Mouse (Mus musculus) forebrain, embryonic 14.5 days (tissue): ENCODE data around the gene Eln. TPM values are rescaled to one million over a fixed set of nuclear protein-coding genes. Genes with fewer than 3 reads are reported as not detected.

Source experiments
- ATAC-seq: fragments of 200-750 bp; cut with Nextera tagmentation; 2 replicates; pipeline ENCODE4 v1.8.0; 2017; ENCODE audit warnings: mild to moderate bottlenecking, moderate library complexity
- DNase-seq: peaks from one replicate; pipeline ENCODE4 v3.0.0-alpha.2; 2015; ENCODE audit warnings: low spot score
- H3K27ac ChIP-seq: fragments of 300-500 bp; sonication (generic); 2 replicates; pipeline ENCODE4 v1.5.1; 2014; ENCODE audit warnings: low read depth, mild to moderate bottlenecking, control low read depth, low read length, moderate library complexity
- H3K27me3 ChIP-seq: fragments of 300-500 bp; sonication (generic); replicated peaks from 2 replicates; pipeline ENCODE4 v1.6.1; 2014; ENCODE audit warnings: low read length, control low read depth, mixed read lengths; ENCODE audit not compliant: control insufficient read depth, insufficient read depth
- H3K36me3 ChIP-seq: fragments of 300-500 bp; sonication (generic); 2 replicates; pipeline ENCODE4 v1.6.1; 2014; ENCODE audit warnings: low read length, control low read depth; ENCODE audit not compliant: control insufficient read depth, insufficient read depth
- H3K4me1 ChIP-seq: fragments of 300-500 bp; sonication (generic); 2 replicates; pipeline ENCODE4 v1.6.1; 2014; ENCODE audit warnings: antibody characterized with exemption, low read length, control low read depth; ENCODE audit not compliant: control insufficient read depth, insufficient read depth
- H3K4me2 ChIP-seq: fragments of 300-500 bp; sonication (generic); 2 replicates; pipeline ENCODE4 v1.6.1; 2014; ENCODE audit warnings: mild to moderate bottlenecking, control low read depth, low read length
- H3K4me3 ChIP-seq: fragments of 300-500 bp; sonication (generic); 2 replicates; pipeline ENCODE4 v1.5.1; 2014; ENCODE audit warnings: low read depth, low read length, control low read depth
- H3K9ac ChIP-seq: fragments of 300-500 bp; sonication (generic); 2 replicates; pipeline ENCODE4 v1.6.1; 2014; ENCODE audit warnings: mild to moderate bottlenecking, low read length, control low read depth, moderate library complexity
- H3K9me3 ChIP-seq: fragments of 300-500 bp; sonication (generic); replicated peaks from 2 replicates; pipeline ENCODE4 v1.6.1; 2016; ENCODE audit warnings: low read length, control low read depth, mixed read lengths; ENCODE audit not compliant: control insufficient read depth
- WGBS: fragments of 180-500 bp; shearing (Covaris S2); extraction: QIAGEN DNeasy Blood & Tissue Kit; methylation state at CpG from one replicate; pipeline ENCODE4 v1.1.7; 2014; 5-methylcytosine and 5-hydroxymethylcytosine counted together
- polyA plus RNA-seq: library from polyadenylated mRNA; unstranded; fragments of >200 nt; fragmentation: Nextera tagmentation; extraction: Ambion mirVana; gene quantifications from 2 replicates; pipeline ENCODE4 v1.2.1, GENCODE M21; 2014

Gene Eln
- polyA plus RNA-seq, 1 experiment from 2014 or later, result 4.1 TPM

- H3K9me3 ChIP-seq, result no peaks in the 10 kb centered on the region
- no peaks in the 10 kb centered on the region for H3K36me3 ChIP-seq
- no peak overlapping the region for H3K27ac ChIP-seq
- DNase-seq, result no peak
- no peaks in the 10 kb centered on the region for H3K4me1 ChIP-seq
- 73% methylated on average over 6 of the region's 6 CpGs for WGBS
- no peaks in the 10 kb centered on the region for H3K27me3 ChIP-seq
- no peak overlapping the region for H3K4me2 ChIP-seq
- H3K4me3 ChIP-seq, result no peak overlapping the region
- no peak overlapping the region for H3K9ac ChIP-seq
- no peak for ATAC-seq
Observed at GRCm38 (mm10) chr5:134709275-134709674, 37.8 kb downstream of the Eln start.

GRCm38 (mm10) chr5:134704157-134704556 is 43.0 kb downstream of the Eln start:
- Histone ChIP-seq H3K27ac (no peak overlapping the region), H3K4me3 (no peak overlapping the region), H3K9ac (no peak overlapping the region), H3K36me3 (no peaks in the 10 kb centered on the region), H3K9me3 (no peaks in the 10 kb centered on the region), H3K27me3 (no peaks in the 10 kb centered on the region), H3K4me2 (no peak overlapping the region), H3K4me1 (no peaks in the 10 kb centered on the region)
- DNase-seq, result peak; percentile 82
- peak; percentile 75 for ATAC-seq

GRCm38 (mm10) chr5:134695539-134695938 is 51.6 kb downstream of the Eln start:
- Histone ChIP-seq H3K27ac (no peak overlapping the region), H3K4me1 (no peaks in the 10 kb centered on the region), H3K9me3 (no peaks in the 10 kb centered on the region), H3K9ac (no peak overlapping the region), H3K27me3 (no peaks in the 10 kb centered on the region), H3K4me3 (no peak overlapping the region), H3K4me2 (no peak overlapping the region), H3K36me3 (no peaks in the 10 kb centered on the region)
- DNase-seq, result no peak
- 86% methylated on average over 2 of the region's 2 CpGs for WGBS
- no peak for ATAC-seq

- ATAC-seq, result no peak
- WGBS, result 12% methylated on average over 2 of the region's 2 CpGs
Observed at GRCm38 (mm10) chr5:134695082-134695481, 52.0 kb downstream of the Eln start.

GRCm38 (mm10) chr5:134692704-134693103 is 54.4 kb downstream of the Eln start:
- 89% methylated on average over 1 of the region's 1 CpGs for WGBS
- peaks cover 3% of the 10 kb centered on the region; the same call in 1 of the 2 replicates for H3K4me1 ChIP-seq
- no peak overlapping the region for H3K4me3 ChIP-seq
- ATAC-seq (no peak), DNase-seq (no peak)
- no peaks in the 10 kb centered on the region for H3K9me3 ChIP-seq
- H3K27me3 ChIP-seq, result no peaks in the 10 kb centered on the region
- no peak overlapping the region for H3K27ac ChIP-seq
- no peak overlapping the region for H3K9ac ChIP-seq
- no peak overlapping the region for H3K4me2 ChIP-seq
- H3K36me3 ChIP-seq, result no peaks in the 10 kb centered on the region

More at GRCm38 (mm10) chr5:134695082-134695481, 52.0 kb downstream of the Eln start:
- no peaks in the 10 kb centered on the region for H3K9me3 ChIP-seq
- H3K4me3 ChIP-seq, result no peak overlapping the region
- no peaks in the 10 kb centered on the region for H3K27me3 ChIP-seq
- no peaks in the 10 kb centered on the region for H3K4me1 ChIP-seq
- DNase-seq, result peak; percentile 14
- H3K9ac ChIP-seq, result no peak overlapping the region
- H3K4me2 ChIP-seq, result no peak overlapping the region
- H3K36me3 ChIP-seq, result no peaks in the 10 kb centered on the region
- no peak overlapping the region for H3K27ac ChIP-seq

GRCm38 (mm10) chr5:134688718-134689284 is 58.3 kb downstream of the Eln start:
- Histone ChIP-seq H3K4me1 (peaks cover 9% of the 10 kb centered on the region), H3K27me3 (no peaks in the 10 kb centered on the region), H3K27ac (peak overlapping the region; percentile 82; the same call in 1 of the 2 replicates), H3K4me3 (peak overlapping the region; percentile 85), H3K9me3 (no peaks in the 10 kb centered on the region), H3K9ac (peak overlapping the region; percentile 46), H3K4me2 (peak overlapping the region; percentile 92), H3K36me3 (peaks cover 19% of the 10 kb centered on the region)
- DNase-seq, result peak; percentile 99
- ATAC-seq, result peak; percentile 97
- 0% methylated on average over 37 of the region's 38 CpGs for WGBS

- 0% methylated on average over 43 of the region's 69 CpGs for WGBS
- Histone ChIP-seq H3K4me2 (peak within 1 kb of the TSS; percentile 92), H3K4me3 (peak within 1 kb of the TSS; percentile 85), H3K4me1 (peaks cover 9% of the 10 kb centered on the region), H3K27me3 (no peaks in the 10 kb centered on the region), H3K36me3 (peaks cover 19% of the 10 kb centered on the region), H3K27ac (peak within 1 kb of the TSS; percentile 82), H3K9me3 (no peaks in the 10 kb centered on the region), H3K9ac (peak within 1 kb of the TSS; percentile 95)
- DNase-seq, result no peak
- peak; percentile 22 for ATAC-seq
Observed at GRCm38 (mm10) chr5:134688086-134688717, 58.9 kb downstream of the Eln start, which contains the start of gene Limk1. Gene Limk1, minus strand, starts transcription at chr5:134688598.

- ATAC-seq (no peak), DNase-seq (no peak)
- H3K9me3 ChIP-seq, result no peaks in the 10 kb centered on the region
- peak overlapping the region; percentile 92 for H3K4me2 ChIP-seq
- H3K4me1 ChIP-seq, result peaks cover 9% of the 10 kb centered on the region
- no peak overlapping the region for H3K27ac ChIP-seq
- peak overlapping the region; percentile 95 for H3K9ac ChIP-seq
- H3K36me3 ChIP-seq, result peaks cover 27% of the 10 kb centered on the region
- no peaks in the 10 kb centered on the region for H3K27me3 ChIP-seq
- 50% methylated on average over 1 of the region's 1 CpGs for WGBS
- peak overlapping the region; percentile 85 for H3K4me3 ChIP-seq
Observed at GRCm38 (mm10) chr5:134687187-134687586, 59.9 kb downstream of the Eln start.

- peaks cover 9% of the 10 kb centered on the region for H3K4me1 ChIP-seq
- H3K27ac ChIP-seq, result no peak overlapping the region
- H3K4me2 ChIP-seq, result no peak overlapping the region
- ATAC-seq (no peak), DNase-seq (no peak)
- H3K9me3 ChIP-seq, result no peaks in the 10 kb centered on the region
- H3K27me3 ChIP-seq, result no peaks in the 10 kb centered on the region
- no peak overlapping the region for H3K4me3 ChIP-seq
- WGBS, result 94% methylated on average over 6 of the region's 6 CpGs
- peaks cover 27% of the 10 kb centered on the region for H3K36me3 ChIP-seq
- 0 out of 2 replicates have a peak overlapping the region, but pooled peaks have one; percentile 95 for H3K9ac ChIP-seq
Observed at GRCm38 (mm10) chr5:134686541-134686940, 60.6 kb downstream of the Eln start.
